19 mouse cellular contexts compared by ENCODE assay signal in genomic region chr1:168069740-168070139, GRCm38 (mm10).
A peak's percentile ranks its signal among the peaks of the same experiment; 100 is the strongest.
DNase-seq lines count a peak whose midpoint lies in the region; ATAC-seq and TF ChIP-seq lines count a peak whose summit lies in the region.
"Had no signal": no experiment of that assay in that cellular context is flagged by ENCODE, and none has a peak within 500 bp of the region (broad histone marks: within the 10 kb centered on the region; RNA-seq: fewer than 3 reads in every experiment).

No protein-coding gene starts in this region.

- H3K36me3 ChIP-seq in lung, embryonic 16.5 days (ENCODE audit: control insufficient read depth, insufficient read depth, low read length): no peaks in the 10 kb centered on the region
- H3K36me3 ChIP-seq in intestine, embryonic 16.5 days (ENCODE audit: control insufficient read depth, insufficient read depth, low read length): no peaks in the 10 kb centered on the region
- no peaks in the 10 kb centered on the region for H3K36me3 ChIP-seq in stomach, postnatal 0 days (ENCODE audit: control insufficient read depth, insufficient read depth, low read length)
- H3K36me3 ChIP-seq: embryonic facial prominence, embryonic 13.5 days; forebrain, embryonic 12.5 days; heart, embryonic 10.5 days; hindbrain, embryonic 12.5 days had no signal

- no peak for TF ChIP-seq CTCF in stomach, postnatal 0 days (IDR thresholded peaks at IDR 0.05; ENCODE audit: low read depth)

- peaks cover 12% of the 10 kb centered on the region for H3K4me1 ChIP-seq in lung, embryonic 16.5 days (replicated peaks; ENCODE audit: control insufficient read depth, insufficient read depth, low read length)
- H3K4me1 ChIP-seq in intestine, embryonic 16.5 days (ENCODE audit: control insufficient read depth, insufficient read depth, low read length): no peaks in the 10 kb centered on the region
- H3K4me1 ChIP-seq in stomach, postnatal 0 days (replicated peaks; ENCODE audit: control insufficient read depth, insufficient read depth): peaks cover 3% of the 10 kb centered on the region; the same call in 1 of the 2 replicates
- H3K4me1 ChIP-seq: heart, embryonic 10.5 days; hindbrain, embryonic 12.5 days had no signal

- no peak overlapping the region for H3K4me2 ChIP-seq in lung, embryonic 16.5 days (ENCODE audit: low read depth, low read length)
- H3K4me2 ChIP-seq in intestine, embryonic 16.5 days (ENCODE audit: low read depth, low read length): no peak overlapping the region
- H3K4me2 ChIP-seq in stomach, postnatal 0 days (replicated peaks; ENCODE audit: low read depth): no peak overlapping the region
- H3K4me2 ChIP-seq: embryonic facial prominence, embryonic 13.5 days; forebrain, embryonic 12.5 days; hindbrain, embryonic 12.5 days had no signal

- no peaks in the 10 kb centered on the region for H3K9me3 ChIP-seq in lung, embryonic 16.5 days (ENCODE audit: control insufficient read depth, low read length)
- no peaks in the 10 kb centered on the region for H3K9me3 ChIP-seq in intestine, embryonic 16.5 days (ENCODE audit: control insufficient read depth, low read length)
- H3K9me3 ChIP-seq in stomach, postnatal 0 days (ENCODE audit: control insufficient read depth, low read length): no peaks in the 10 kb centered on the region
- H3K9me3 ChIP-seq: embryonic facial prominence, embryonic 13.5 days; forebrain, embryonic 12.5 days; heart, embryonic 10.5 days; hindbrain, embryonic 12.5 days had no signal

- peak; percentile 79 for DNase-seq in heart, adult 11 months
- DNase-seq in heart, adult 8-10 months (ENCODE audit: low spot score): no peak
- no peak for DNase-seq in lung, postnatal 36 days
- DNase-seq in stomach, postnatal 0 days (ENCODE audit: low spot score): no peak
- DNase-seq in cerebellum, adult 11-12 months: no peak
- DNase-seq: adrenal gland, postnatal 10 days; cerebellum, adult 11 months; cerebellum, adult 9-10 months; cerebellum, postnatal 25 days; gastrocnemius, adult 2 months; gastrocnemius, postnatal 25 days; heart, postnatal 10 days; heart, postnatal 4 days had no signal

- peak; percentile 78 for ATAC-seq in lung, embryonic 16.5 days (ENCODE audit: low read depth)
- ATAC-seq in intestine, embryonic 16.5 days: no peak
- no peak for ATAC-seq in stomach, postnatal 0 days (ENCODE audit: low FRiP score, low TSS enrichment)

- H3K9ac ChIP-seq in lung, embryonic 16.5 days (ENCODE audit: low read length): no peak overlapping the region
- H3K9ac ChIP-seq in intestine, embryonic 16.5 days (ENCODE audit: low read depth, low read length): no peak overlapping the region
- H3K9ac ChIP-seq in stomach, postnatal 0 days (ENCODE audit: low read length): no peak overlapping the region
- H3K9ac ChIP-seq: embryonic facial prominence, embryonic 13.5 days; forebrain, embryonic 12.5 days; hindbrain, embryonic 12.5 days had no signal

- 31% methylated on average over 5 of the region's 5 CpGs for WGBS in lung, embryonic 16.5 days
- 55% methylated on average over 5 of the region's 5 CpGs for WGBS in intestine, embryonic 16.5 days
- WGBS in stomach, postnatal 0 days: 37% methylated on average over 5 of the region's 5 CpGs

- H3K4me3 ChIP-seq in lung, embryonic 16.5 days (ENCODE audit: low read length): no peak overlapping the region
- no peak overlapping the region for H3K4me3 ChIP-seq in intestine, embryonic 16.5 days (ENCODE audit: low read length)
- H3K4me3 ChIP-seq in stomach, postnatal 0 days (ENCODE audit: low read depth, low read length): no peak overlapping the region
- H3K4me3 ChIP-seq: embryonic facial prominence, embryonic 13.5 days; forebrain, embryonic 12.5 days; gastrocnemius, adult 2 months; heart, embryonic 10.5 days; hindbrain, embryonic 12.5 days had no signal

- no peak for TF ChIP-seq EP300 in stomach, postnatal 0 days (optimal IDR thresholded peaks at IDR 0.05)

- H3K27me3 ChIP-seq in lung, embryonic 16.5 days (ENCODE audit: control insufficient read depth, insufficient read depth, low read depth, low read length): no peaks in the 10 kb centered on the region
- H3K27me3 ChIP-seq in intestine, embryonic 16.5 days (replicated peaks; ENCODE audit: control insufficient read depth, insufficient read depth, low read length): no peaks in the 10 kb centered on the region
- H3K27me3 ChIP-seq in stomach, postnatal 0 days (ENCODE audit: control insufficient read depth, insufficient read depth, low read length): no peaks in the 10 kb centered on the region
- H3K27me3 ChIP-seq: embryonic facial prominence, embryonic 13.5 days; hindbrain, embryonic 12.5 days had no signal

- peak overlapping the region; percentile 28 for H3K27ac ChIP-seq in lung, embryonic 16.5 days (ENCODE audit: low read length)
- peak overlapping the region; percentile 54; the same call in 1 of the 2 replicates for H3K27ac ChIP-seq in intestine, embryonic 16.5 days (ENCODE audit: low read length)
- H3K27ac ChIP-seq in stomach, postnatal 0 days (replicated peaks): peak overlapping the region; percentile 83
- H3K27ac ChIP-seq: embryonic facial prominence, embryonic 13.5 days; forebrain, embryonic 12.5 days; gastrocnemius, adult 2 months; heart, embryonic 10.5 days; hindbrain, embryonic 12.5 days had no signal

Comparison
In these comparisons a context has a peak if more than half of its experiments do, and no peak if none do; other contexts are left out.
1. H3K27ac ChIP-seq: peak in every context shown above with its lines; median percentile 83 in stomach, postnatal 0 days; 54 in intestine, embryonic 16.5 days; 28 in lung, embryonic 16.5 days.